Mouse (Mus musculus) right cerebral cortex, postnatal 4 days (tissue): ENCODE data around the gene Nectin1.

Experiments used
- DNase-seq: peaks from one replicate; pipeline ENCODE4 v3.0.0-alpha.2; 2022

Gene Nectin1

GRCm38 (mm10) chr9:43808546-43808945 lies 64.8 kb downstream of the Nectin1 start:
- DNase-seq, result no peak

- no peak for DNase-seq
Observed at GRCm38 (mm10) chr9:43813156-43813555, 69.4 kb downstream of the Nectin1 start.

- DNase-seq, result no peak
Observed at GRCm38 (mm10) chr9:43822206-43822605, 78.4 kb downstream of the Nectin1 start.

- DNase-seq, result no peak
Observed at GRCm38 (mm10) chr9:43825178-43825577, 81.4 kb downstream of the Nectin1 start.

- DNase-seq, result no peak
Observed at GRCm38 (mm10) chr9:43826558-43827253, 82.9 kb downstream of the Nectin1 start.

GRCm38 (mm10) chr9:43827593-43827992 lies 83.8 kb downstream of the Nectin1 start:
- peak; percentile 47 for DNase-seq

- DNase-seq, result no peak
Observed at GRCm38 (mm10) chr9:43828960-43829359, 85.2 kb downstream of the Nectin1 start.

- peak; percentile 21 for DNase-seq
Observed at GRCm38 (mm10) chr9:43833232-43833631, 89.4 kb downstream of the Nectin1 start.

GRCm38 (mm10) chr9:43834283-43834682 lies 90.5 kb downstream of the Nectin1 start:
- no peak for DNase-seq

- DNase-seq, result no peak
Observed at GRCm38 (mm10) chr9:43838561-43838960, 94.8 kb downstream of the Nectin1 start.

- DNase-seq, result no peak
Observed at GRCm38 (mm10) chr9:43842921-43843577, 99.3 kb downstream of the Nectin1 start.

- no peak for DNase-seq
Observed at GRCm38 (mm10) chr9:43843711-43844127, 99.9 kb downstream of the Nectin1 start.

GRCm38 (mm10) chr9:43845660-43846455 lies 102.1 kb downstream of the Nectin1 start:
- DNase-seq, result peak; percentile 34

GRCm38 (mm10) chr9:43847861-43848260 lies 104.1 kb downstream of the Nectin1 start:
- DNase-seq, result no peak

- no peak for DNase-seq
Observed at GRCm38 (mm10) chr9:43850281-43850680, 106.5 kb downstream of the Nectin1 start.

- DNase-seq, result no peak
Observed at GRCm38 (mm10) chr9:43851154-43851553, 107.4 kb downstream of the Nectin1 start.

GRCm38 (mm10) chr9:43855887-43856286 lies 112.1 kb downstream of the Nectin1 start:
- no peak for DNase-seq
